Mouse (Mus musculus) embryonic facial prominence, embryonic 12.5 days (tissue): ENCODE data around the gene Nsd1. TPM values are rescaled to one million over a fixed set of nuclear protein-coding genes. Genes with fewer than 3 reads are reported as not detected.

Experiments used
- ATAC-seq: fragments of 200-750 bp; cut with Nextera tagmentation; 2 replicates; pipeline ENCODE4 v1.8.0; 2017; ENCODE audit not compliant: insufficient number of reproducible peaks, insufficient read depth, low FRiP score, low TSS enrichment
- H3K27ac ChIP-seq: fragments of 300-500 bp; sonication (generic); 2 replicates; pipeline ENCODE4 v1.5.1; 2016; ENCODE audit warnings: mild to moderate bottlenecking
- H3K27me3 ChIP-seq: fragments of 300-500 bp; sonication (generic); 2 replicates; pipeline ENCODE4 v1.6.1; 2016; ENCODE audit warnings: mild to moderate bottlenecking, moderate library complexity
- H3K36me3 ChIP-seq: fragments of 300-500 bp; sonication (generic); 2 replicates; pipeline ENCODE4 v1.6.1; 2016; ENCODE audit warnings: mild to moderate bottlenecking
- H3K4me1 ChIP-seq: fragments of 300-500 bp; sonication (generic); 2 replicates; pipeline ENCODE4 v1.6.1; 2016
- H3K4me2 ChIP-seq: fragments of 300-500 bp; sonication (generic); replicated peaks from 2 replicates; pipeline ENCODE4 v1.6.1; 2016; ENCODE audit warnings: mild to moderate bottlenecking, moderate library complexity
- H3K4me3 ChIP-seq: fragments of 300-500 bp; sonication (generic); 2 replicates; pipeline ENCODE4 v1.5.1; 2016; ENCODE audit warnings: mild to moderate bottlenecking
- H3K9ac ChIP-seq: fragments of 300-500 bp; sonication (generic); 2 replicates; pipeline ENCODE4 v1.6.1; 2016; ENCODE audit warnings: mild to moderate bottlenecking, moderate library complexity
- H3K9me3 ChIP-seq: fragments of 300-500 bp; sonication (generic); 2 replicates; pipeline ENCODE4 v1.6.1; 2016; ENCODE audit warnings: mild to moderate bottlenecking, moderate library complexity
- whole genome bisulfite sequencing: fragments of 180-500 bp; shearing (Covaris S2); methylation state at CpG from one replicate; pipeline ENCODE4 v1.1.7; 2016; 5-methylcytosine and 5-hydroxymethylcytosine counted together
- polyA plus RNA-seq: library from polyadenylated mRNA; unstranded; fragments of >200 nt; fragmentation: Nextera tagmentation; extraction: Ambion mirVana; gene quantifications from 2 replicates; pipeline ENCODE4 v1.2.1, GENCODE M21; 2016

The Nsd1 gene
- polyA plus RNA-seq: 81.7 and 84.4 TPM in 2 replicates

DNA sequence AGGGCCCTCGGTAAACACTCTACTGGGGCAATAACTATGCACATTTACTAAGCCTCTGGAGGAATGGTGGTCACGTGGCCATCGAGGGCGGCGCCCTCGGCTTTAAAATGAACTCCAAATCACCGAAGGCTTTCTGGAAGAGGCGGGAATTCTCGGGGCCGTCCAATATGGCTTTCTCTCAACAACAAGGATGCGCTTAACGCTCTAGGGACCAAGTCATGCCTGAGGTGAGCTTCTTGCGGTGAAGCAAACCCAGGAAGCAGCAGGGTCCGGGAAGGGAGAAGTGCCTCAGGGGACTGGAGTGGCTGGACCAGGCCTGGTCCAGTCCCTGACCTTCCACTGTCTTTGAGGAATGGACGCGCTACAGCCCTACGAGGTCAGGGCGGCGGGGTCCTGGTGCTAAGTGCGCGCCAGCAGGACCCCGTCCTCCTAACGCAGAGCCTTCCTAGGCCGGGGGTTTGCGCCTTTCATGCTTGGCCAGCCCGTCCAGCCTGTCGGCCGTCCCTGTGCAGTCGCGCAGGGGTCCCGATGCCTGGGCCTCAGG lies at the start of gene Nsd1:
TSS of gene Nsd1 (plus strand) at position 134 of the 544 bp plus-strand sequence.
- H3K36me3 ChIP-seq: peaks cover 13% of the 10 kb centered on the region
- H3K4me1 ChIP-seq: peaks cover 22% of the 10 kb centered on the region
- H3K27me3 ChIP-seq: no peaks in the 10 kb centered on the region
- H3K9me3 ChIP-seq: no peaks in the 10 kb centered on the region
- peak within 1 kb of the TSS; percentile 81 for H3K4me3 ChIP-seq
- H3K9ac ChIP-seq: peak within 1 kb of the TSS; percentile 97
- WGBS: 23% methylated on average over 31 of the region's 31 CpGs
- ATAC-seq: peak; percentile 13; the same call in 1 of the 2 replicates
- H3K4me2 ChIP-seq: peak within 1 kb of the TSS; percentile 92
- H3K27ac ChIP-seq: peak within 1 kb of the TSS; percentile 98

DNA sequence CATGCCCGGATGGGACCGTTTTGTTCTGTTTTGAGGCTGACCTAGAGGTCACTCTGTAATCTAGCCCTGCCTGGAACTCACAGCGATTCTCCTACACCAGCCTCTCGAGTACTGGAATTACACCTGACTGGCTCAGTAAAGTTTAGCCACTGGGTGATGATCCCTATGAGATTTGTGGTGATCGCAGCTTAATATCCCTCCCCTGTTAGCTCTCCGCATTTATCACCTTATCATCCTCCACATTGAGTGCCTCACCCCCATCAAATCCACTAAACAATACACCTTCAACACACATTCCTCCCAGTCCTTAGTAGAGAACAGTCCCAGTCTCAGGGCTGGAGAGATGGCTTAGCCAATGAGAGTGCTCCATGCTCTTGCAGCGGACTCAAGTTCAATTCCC lies 47.2 kb upstream of the Nsd1 start:
- H3K9me3 ChIP-seq: no peaks in the 10 kb centered on the region
- no peak for ATAC-seq
- no peak overlapping the region for H3K4me3 ChIP-seq
- H3K9ac ChIP-seq: no peak overlapping the region
- no peaks in the 10 kb centered on the region for H3K27me3 ChIP-seq
- H3K36me3 ChIP-seq: no peaks in the 10 kb centered on the region
- no peak overlapping the region for H3K27ac ChIP-seq
- WGBS: 44% methylated on average over 7 of the region's 7 CpGs
- no peak overlapping the region for H3K4me2 ChIP-seq
- no peaks in the 10 kb centered on the region for H3K4me1 ChIP-seq

DNA sequence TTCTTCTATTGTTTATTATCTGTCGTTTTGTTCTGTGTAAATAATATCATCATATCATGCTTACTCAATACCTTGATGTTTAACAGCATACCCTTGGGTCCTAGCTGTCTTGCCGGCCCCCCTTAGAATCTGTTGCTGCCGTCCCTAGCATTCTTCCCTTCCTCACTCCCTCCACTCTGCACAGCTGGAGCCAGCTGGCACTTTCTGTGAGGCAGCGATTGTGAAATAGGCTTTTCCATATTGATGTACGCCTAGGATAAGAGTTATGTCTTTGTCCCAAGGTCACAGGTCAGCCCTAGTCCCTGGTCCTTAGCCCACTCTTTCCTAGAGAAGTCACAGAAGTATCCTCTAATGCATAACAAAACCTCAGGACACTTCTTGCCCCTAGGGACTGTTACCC lies 46.0 kb upstream of the Nsd1 start:
- Histone ChIP-seq H3K27me3 (no peaks in the 10 kb centered on the region), H3K36me3 (no peaks in the 10 kb centered on the region), H3K4me3 (no peak overlapping the region), H3K4me1 (no peaks in the 10 kb centered on the region), H3K4me2 (no peak overlapping the region), H3K9me3 (no peaks in the 10 kb centered on the region), H3K9ac (no peak overlapping the region), H3K27ac (no peak overlapping the region)
- WGBS: 62% methylated on average over 5 of the region's 5 CpGs
- no peak for ATAC-seq

- H3K36me3 ChIP-seq: no peaks in the 10 kb centered on the region
- no peaks in the 10 kb centered on the region for H3K27me3 ChIP-seq
- WGBS: 85% methylated on average over 16 of the region's 16 CpGs
- H3K4me1 ChIP-seq: peaks cover 7% of the 10 kb centered on the region
- H3K4me2 ChIP-seq: no peak overlapping the region
- no peak for ATAC-seq
- no peaks in the 10 kb centered on the region for H3K9me3 ChIP-seq
- H3K4me3 ChIP-seq: no peak overlapping the region
- H3K9ac ChIP-seq: no peak overlapping the region
- H3K27ac ChIP-seq: no peak overlapping the region
Observed at GRCm38 (mm10) chr13:55165831-55166339, 43.7 kb upstream of the Nsd1 start.

DNA sequence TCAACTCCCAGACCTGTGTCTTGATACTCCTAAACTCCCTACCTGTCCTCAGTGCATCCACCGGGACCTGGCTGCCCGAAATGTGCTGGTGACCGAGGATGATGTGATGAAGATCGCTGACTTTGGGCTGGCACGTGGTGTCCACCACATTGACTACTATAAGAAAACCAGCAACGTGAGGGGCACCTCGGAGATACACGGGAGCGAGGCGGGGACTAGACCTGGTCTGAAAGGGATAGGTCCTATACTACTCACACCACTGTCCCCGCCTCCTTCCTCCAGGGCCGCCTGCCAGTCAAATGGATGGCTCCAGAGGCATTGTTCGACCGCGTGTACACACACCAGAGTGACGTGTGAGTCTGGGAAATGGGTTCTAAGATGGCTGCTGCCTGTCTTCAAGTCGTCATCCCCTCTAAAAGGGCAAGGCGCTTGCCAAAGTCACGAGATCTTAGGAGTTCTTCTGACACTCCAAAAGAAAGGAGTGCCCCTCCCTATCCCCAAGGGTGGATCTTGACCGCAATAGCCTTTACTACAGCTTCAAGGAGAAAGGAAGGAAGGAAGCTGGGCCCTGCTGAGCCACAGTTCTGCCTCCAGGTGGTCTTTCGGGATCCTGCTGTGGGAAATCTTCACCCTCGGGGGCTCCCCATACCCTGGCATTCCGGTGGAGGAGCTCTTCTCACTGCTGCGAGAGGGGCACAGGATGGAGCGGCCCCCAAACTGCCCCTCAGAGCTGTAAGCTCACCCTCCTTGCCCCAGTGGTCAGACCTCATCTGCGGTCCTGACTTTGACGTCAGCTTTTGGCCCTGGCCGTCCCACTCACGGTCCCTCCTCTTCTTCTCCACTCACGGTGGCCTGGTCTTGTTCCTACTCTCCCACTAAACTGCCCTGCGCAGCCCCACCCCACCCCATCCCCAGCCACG lies 42.5 kb upstream of the Nsd1 start:
- Histone ChIP-seq H3K9me3 (no peaks in the 10 kb centered on the region), H3K9ac (no peak overlapping the region), H3K36me3 (no peaks in the 10 kb centered on the region), H3K27me3 (no peaks in the 10 kb centered on the region), H3K4me1 (peaks cover 18% of the 10 kb centered on the region), H3K4me2 (no peak overlapping the region), H3K27ac (no peak overlapping the region), H3K4me3 (no peak overlapping the region)
- 84% methylated on average over 32 of the region's 32 CpGs for WGBS
- no peak for ATAC-seq

GRCm38 (mm10) chr13:55167798-55168197 lies 41.8 kb upstream of the Nsd1 start:
- no peaks in the 10 kb centered on the region for H3K27me3 ChIP-seq
- no peaks in the 10 kb centered on the region for H3K36me3 ChIP-seq
- H3K27ac ChIP-seq: no peak overlapping the region
- WGBS: 84% methylated on average over 11 of the region's 11 CpGs
- H3K4me3 ChIP-seq: no peak overlapping the region
- no peak overlapping the region for H3K4me2 ChIP-seq
- no peaks in the 10 kb centered on the region for H3K9me3 ChIP-seq
- ATAC-seq: no peak
- H3K9ac ChIP-seq: no peak overlapping the region
- peaks cover 24% of the 10 kb centered on the region for H3K4me1 ChIP-seq

GRCm38 (mm10) chr13:55168255-55168654 lies 41.3 kb upstream of the Nsd1 start:
- H3K36me3 ChIP-seq: no peaks in the 10 kb centered on the region
- ATAC-seq: no peak
- no peak overlapping the region for H3K4me3 ChIP-seq
- WGBS: 92% methylated on average over 5 of the region's 5 CpGs
- H3K9me3 ChIP-seq: no peaks in the 10 kb centered on the region
- H3K27me3 ChIP-seq: no peaks in the 10 kb centered on the region
- no peak overlapping the region for H3K9ac ChIP-seq
- H3K4me2 ChIP-seq: no peak overlapping the region
- H3K27ac ChIP-seq: no peak overlapping the region
- peaks cover 24% of the 10 kb centered on the region for H3K4me1 ChIP-seq

GRCm38 (mm10) chr13:55168958-55169369 lies 40.6 kb upstream of the Nsd1 start:
- Histone ChIP-seq H3K9ac (no peak overlapping the region), H3K27ac (no peak overlapping the region; the same call in 1 of the 2 replicates)
- 51% methylated on average over 13 of the region's 13 CpGs for WGBS

DNA sequence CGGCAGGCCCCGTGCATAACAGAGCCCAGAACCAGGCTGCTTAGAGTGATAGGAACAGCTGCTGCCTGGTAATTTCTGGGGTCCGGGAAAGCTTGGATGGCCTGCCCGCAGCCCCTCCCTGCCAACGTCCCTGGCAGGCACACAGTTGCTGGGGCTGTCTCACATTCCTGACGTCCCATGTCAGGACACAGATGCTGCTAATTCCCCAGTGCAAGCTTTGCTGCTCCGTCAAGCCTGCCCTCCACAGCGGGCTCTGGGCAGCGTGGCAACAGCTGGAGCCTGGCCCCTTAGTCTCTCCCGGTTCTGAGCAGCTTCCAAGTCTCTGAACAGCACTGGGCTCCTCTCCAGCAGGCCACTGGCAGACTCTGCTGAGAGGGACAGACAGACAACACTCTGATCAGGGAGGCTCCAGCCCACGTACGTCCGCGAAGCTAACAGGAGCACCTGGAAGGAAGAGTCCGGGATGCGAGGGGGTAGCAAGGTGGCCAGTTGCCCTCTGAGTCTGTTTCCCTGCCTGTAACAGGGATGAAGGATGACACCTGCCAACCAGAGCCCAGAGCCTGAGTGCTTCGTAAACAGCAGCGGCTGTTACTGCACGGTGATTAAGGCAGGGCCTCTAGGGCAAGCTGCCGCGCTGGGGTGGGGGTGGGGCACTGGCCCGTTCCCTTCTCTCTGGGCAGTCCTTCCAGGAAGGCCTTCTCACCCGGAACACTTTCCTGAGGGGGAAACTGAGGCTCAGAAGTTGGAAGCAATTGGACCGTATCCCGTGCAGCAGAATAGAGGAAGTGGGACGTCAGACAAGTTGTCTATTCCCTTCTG lies 37.9 kb upstream of the Nsd1 start:
- Histone ChIP-seq H3K9ac (peak overlapping the region; percentile 24; the same call in 1 of the 2 replicates), H3K9me3 (no peaks in the 10 kb centered on the region), H3K4me1 (peaks cover 24% of the 10 kb centered on the region), H3K27me3 (no peaks in the 10 kb centered on the region), H3K4me2 (peak overlapping the region; percentile 43), H3K36me3 (no peaks in the 10 kb centered on the region), H3K4me3 (0 out of 2 replicates have a peak overlapping the region, but pooled peaks have one; percentile 1), H3K27ac (peak overlapping the region; percentile 59; the same call in 1 of the 2 replicates)
- ATAC-seq: 0 out of 2 replicates have a peak, but pooled peaks have one; percentile 11
- WGBS: 10% methylated on average over 26 of the region's 26 CpGs

More at GRCm38 (mm10) chr13:55168958-55169369, 40.6 kb upstream of the Nsd1 start:
- H3K27me3 ChIP-seq: no peaks in the 10 kb centered on the region
- H3K4me2 ChIP-seq: no peak overlapping the region
- ATAC-seq: peak; percentile 67; the same call in 1 of the 2 replicates
- peaks cover 24% of the 10 kb centered on the region for H3K4me1 ChIP-seq
- H3K4me3 ChIP-seq: no peak overlapping the region
- H3K36me3 ChIP-seq: no peaks in the 10 kb centered on the region
- no peaks in the 10 kb centered on the region for H3K9me3 ChIP-seq

DNA sequence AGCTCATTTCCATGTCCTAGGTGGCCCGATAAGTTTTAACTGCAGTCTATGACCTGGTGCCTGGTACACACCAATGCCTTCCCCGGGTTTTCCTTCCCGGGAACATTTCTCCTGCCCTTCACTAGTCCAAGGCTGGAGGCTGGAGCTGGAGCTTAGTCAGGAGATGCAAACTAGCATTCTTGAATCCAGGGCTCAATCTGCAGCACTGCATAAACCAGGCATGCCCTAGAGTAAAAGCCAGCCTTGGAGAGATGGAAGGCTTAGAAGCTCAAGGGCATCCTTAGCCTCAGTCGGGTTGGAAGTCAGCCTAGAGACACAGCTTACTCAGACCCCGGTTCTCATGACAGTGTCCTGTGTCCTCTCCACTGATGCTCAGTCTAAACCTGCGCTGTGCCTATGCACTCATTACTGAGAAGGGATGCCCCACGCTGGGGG lies 37.2 kb upstream of the Nsd1 start:
- WGBS: 32% methylated on average over 7 of the region's 7 CpGs
- Histone ChIP-seq H3K4me3 (no peak overlapping the region), H3K36me3 (no peaks in the 10 kb centered on the region), H3K9ac (no peak overlapping the region), H3K27ac (0 out of 2 replicates have a peak overlapping the region, but pooled peaks have one; percentile 3), H3K9me3 (no peaks in the 10 kb centered on the region), H3K4me1 (peaks cover 24% of the 10 kb centered on the region), H3K27me3 (no peaks in the 10 kb centered on the region), H3K4me2 (peak overlapping the region; percentile 43)
- no peak for ATAC-seq

DNA sequence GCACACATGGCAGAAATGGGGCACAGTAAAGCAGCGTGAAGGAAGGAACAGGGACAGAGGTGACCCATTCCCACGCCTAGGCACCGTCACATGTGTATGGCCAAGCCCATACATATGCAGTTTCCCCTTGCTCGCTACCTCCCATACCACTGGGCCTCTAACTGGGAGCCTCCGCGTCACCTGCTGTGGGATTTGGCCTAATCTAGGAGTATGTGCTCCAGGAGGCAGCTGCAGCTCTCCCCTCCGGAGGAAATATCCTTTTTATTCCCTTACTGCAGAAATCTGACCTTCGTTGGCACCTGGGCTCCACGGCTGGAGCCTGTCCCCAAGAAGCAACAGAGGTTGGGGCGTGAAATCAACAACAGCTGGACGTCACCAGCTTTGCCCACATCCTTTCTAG lies 35.2 kb upstream of the Nsd1 start:
- no peak for ATAC-seq
- Histone ChIP-seq H3K4me3 (no peak overlapping the region), H3K9ac (no peak overlapping the region), H3K4me2 (no peak overlapping the region), H3K27ac (no peak overlapping the region), H3K27me3 (no peaks in the 10 kb centered on the region), H3K9me3 (no peaks in the 10 kb centered on the region), H3K36me3 (no peaks in the 10 kb centered on the region), H3K4me1 (peaks cover 18% of the 10 kb centered on the region)
- 60% methylated on average over 11 of the region's 11 CpGs for WGBS
